Mouse (Mus musculus): ENCODE data around the gene Castor2. TPM values are rescaled to one million over a fixed set of nuclear protein-coding genes. Genes with fewer than 3 reads are reported as not detected.

Castor2 gene
- total and polyA plus RNA-seq, 3 experiments, result 0.46 to 1.4 TPM; not detected in 1

DNA sequence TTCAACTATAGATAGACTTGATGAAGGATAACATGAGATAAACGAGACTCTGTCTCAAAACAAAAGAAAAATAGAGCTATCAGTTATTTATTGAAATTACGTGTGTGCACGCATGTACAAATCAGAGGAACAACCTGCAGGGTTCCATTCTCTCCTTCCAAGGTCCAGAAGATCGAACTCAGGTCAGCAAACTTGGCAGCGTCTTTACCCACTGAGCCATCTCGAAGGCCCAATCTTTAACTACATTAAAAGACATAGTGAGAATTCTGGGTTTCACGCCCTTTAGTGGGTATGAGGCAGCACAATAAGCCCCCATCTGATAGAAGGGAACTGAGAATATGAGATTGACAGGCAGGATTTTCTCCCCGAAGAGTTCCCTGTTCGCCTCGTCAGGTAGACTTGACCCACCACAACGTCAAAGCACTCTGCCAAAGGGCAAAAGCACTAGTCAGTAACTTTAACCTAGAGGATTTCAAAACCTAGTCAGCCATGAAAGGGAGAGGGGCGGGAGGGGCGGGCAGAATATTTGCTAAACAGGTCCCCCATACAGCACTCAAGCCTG, 1.1 kb upstream of the Castor2 start:
- Histone ChIP-seq H3K27ac (ENCODE audit: control insufficient read depth, low read depth, low read length) (no peak overlapping the region), H3K27me3 (ENCODE audit: control insufficient read depth in 1 of 2, insufficient read depth in 2 of 2, low read length in 2 of 2) (no peaks in the 10 kb centered on the region; a peak in 1 of 4 replicates), H3K9me3 (replicated peaks; ENCODE audit: insufficient read depth, low read length) (no peaks in the 10 kb centered on the region), H3K36me3 (ENCODE audit: control insufficient read depth in 1 of 2, insufficient read depth in 2 of 2, low read length in 2 of 2) (no peaks in the 10 kb centered on the region), H3K79me2 (ENCODE audit: control insufficient read depth, insufficient read depth, low read length, poor library complexity) (no peaks in the 10 kb centered on the region), H3K4me1 (ENCODE audit: control insufficient read depth in 1 of 2, insufficient read depth in 2 of 2, low read length in 2 of 2) (no peaks in the 10 kb centered on the region), H3K9ac (ENCODE audit: control insufficient read depth, low read depth, low read length, poor library complexity, severe bottlenecking) (no peak overlapping the region), H3K4me3 (ENCODE audit: control insufficient read depth in 1 of 2, insufficient read depth in 1 of 2, low read depth in 2 of 2, low read length in 2 of 2) (no peak overlapping the region)
- no peak for DNase-seq (ENCODE audit: low read depth, low spot score)
- no peak for TF ChIP-seq KAT2A (conservative IDR thresholded peaks at IDR 0.05; ENCODE audit: low read depth, low read length)
- TF ChIP-seq TBP (IDR thresholded peaks at IDR 0.05; ENCODE audit: low read depth, low read length), result no peak
- no peak for TF ChIP-seq CTCF (IDR thresholded peaks at IDR 0.05 in 2 of 3, conservative IDR thresholded peaks at IDR 0.05 in 1 of 3; ENCODE audit: control insufficient read depth in 1 of 3, insufficient read depth in 1 of 3, low read depth in 2 of 3, low read length in 3 of 3, poor library complexity in 1 of 3, severe bottlenecking in 1 of 3)
- no peak for TF ChIP-seq BHLHE40 (IDR thresholded peaks at IDR 0.05; ENCODE audit: borderline replicate concordance, low read depth, low read length)
- TF ChIP-seq CHD1 (IDR thresholded peaks at IDR 0.05; ENCODE audit: low read depth, low read length), result no peak
- TF ChIP-seq RCOR1 (IDR thresholded peaks at IDR 0.05; ENCODE audit: low read depth, low read length), result no peak
- no peak for TF ChIP-seq MAFK (IDR thresholded peaks at IDR 0.05; ENCODE audit: borderline replicate concordance, low read depth, low read length)
- no peak for TF ChIP-seq UBTF (IDR thresholded peaks at IDR 0.05; ENCODE audit: borderline replicate concordance, insufficient read depth, low read depth, low read length)
- TF ChIP-seq USF2 (IDR thresholded peaks at IDR 0.05; ENCODE audit: borderline replicate concordance in 1 of 2, insufficient read depth in 1 of 2, low read depth in 1 of 2, low read length in 2 of 2), result no peak
- no peak for TF ChIP-seq MAX (IDR thresholded peaks at IDR 0.05; ENCODE audit: low read length)
- no peak for TF ChIP-seq USF1 (IDR thresholded peaks at IDR 0.05; ENCODE audit: low read depth, low read length)
- TF ChIP-seq E2F4 (IDR thresholded peaks at IDR 0.05; ENCODE audit: borderline replicate concordance, low read depth, low read length), result no peak
- TF ChIP-seq MYC (IDR thresholded peaks at IDR 0.05; ENCODE audit: low read depth, low read length), result no peak
- no peak for TF ChIP-seq GATA1 (IDR thresholded peaks at IDR 0.05; ENCODE audit: low read depth, low read length)
- TF ChIP-seq GABPA (IDR thresholded peaks at IDR 0.05; ENCODE audit: low read depth, low read length), result no peak
- no peak for TF ChIP-seq MYB (IDR thresholded peaks at IDR 0.05; ENCODE audit: low read depth, low read length)
- no peak for TF ChIP-seq ZNF384 (IDR thresholded peaks at IDR 0.05; ENCODE audit: low read depth, low read length)
- TF ChIP-seq MAZ (IDR thresholded peaks at IDR 0.05; ENCODE audit: low read depth, low read length), result no peak
- no peak for TF ChIP-seq POLR2A (IDR thresholded peaks at IDR 0.05; ENCODE audit: control insufficient read depth in 1 of 2, insufficient read depth in 1 of 2, low read depth in 1 of 2, low read length in 2 of 2, poor library complexity in 1 of 2)

DNA sequence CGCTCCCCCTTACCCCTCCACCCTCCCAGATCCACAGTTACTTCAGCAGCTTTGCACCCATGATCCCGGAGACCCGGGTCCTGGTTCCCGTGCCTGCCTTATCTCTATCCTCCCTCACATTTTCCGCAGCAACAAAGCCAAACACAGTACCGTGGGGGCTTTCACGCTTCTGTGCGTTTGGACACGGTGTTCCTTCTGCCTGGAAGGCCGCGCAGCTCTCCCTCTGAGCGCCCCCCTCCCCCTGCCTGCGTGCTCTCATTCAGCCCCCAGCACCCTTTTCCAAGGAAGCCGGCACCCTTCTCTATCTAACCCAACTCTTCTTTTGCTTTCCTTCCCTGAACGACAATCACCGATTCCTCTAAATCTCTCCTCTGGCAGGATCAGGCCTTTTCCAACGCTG, 535 bp upstream of the Castor2 start:
- Histone ChIP-seq H3K9ac (ENCODE audit: control insufficient read depth, low read depth, low read length, poor library complexity, severe bottlenecking) (peak overlapping the region; percentile 54), H3K4me1 (ENCODE audit: control insufficient read depth in 1 of 2, insufficient read depth in 2 of 2, low read length in 2 of 2) (no peaks in the 10 kb centered on the region), H3K9me3 (replicated peaks; ENCODE audit: insufficient read depth, low read length) (no peaks in the 10 kb centered on the region), H3K36me3 (ENCODE audit: control insufficient read depth in 1 of 2, insufficient read depth in 2 of 2, low read length in 2 of 2) (no peaks in the 10 kb centered on the region), H3K27me3 (ENCODE audit: control insufficient read depth in 1 of 2, insufficient read depth in 2 of 2, low read length in 2 of 2) (no peaks in the 10 kb centered on the region; a peak in 1 of 4 replicates), H3K79me2 (ENCODE audit: control insufficient read depth, insufficient read depth, low read length, poor library complexity) (no peaks in the 10 kb centered on the region), H3K27ac (ENCODE audit: control insufficient read depth, low read depth, low read length) (no peak overlapping the region), H3K4me3 (ENCODE audit: control insufficient read depth in 1 of 2, insufficient read depth in 1 of 2, low read depth in 2 of 2, low read length in 2 of 2) (peak overlapping the region; percentile 38 to 85)
- peak; percentile 8 for DNase-seq (ENCODE audit: low read depth, low spot score)
- TF ChIP-seq NRF1 (IDR thresholded peaks at IDR 0.05; ENCODE audit: insufficient read depth, low read depth, low read length, poor library complexity, severe bottlenecking), result no peak
- TF ChIP-seq SIN3A (IDR thresholded peaks at IDR 0.05; ENCODE audit: low read length), result no peak
- TF ChIP-seq POLR2A (IDR thresholded peaks at IDR 0.05; ENCODE audit: control insufficient read depth in 1 of 2, insufficient read depth in 1 of 2, low read depth in 1 of 2, low read length in 2 of 2, poor library complexity in 1 of 2), result no peak
- TF ChIP-seq NELFE (IDR thresholded peaks at IDR 0.05; ENCODE audit: low read depth, low read length), result no peak
- TF ChIP-seq MXI1 (IDR thresholded peaks at IDR 0.05; ENCODE audit: low read depth, low read length), result no peak
- TF ChIP-seq CHD1 (IDR thresholded peaks at IDR 0.05; ENCODE audit: low read depth, low read length), result no peak
- TF ChIP-seq RCOR1 (IDR thresholded peaks at IDR 0.05; ENCODE audit: low read depth, low read length), result no peak
- no peak for TF ChIP-seq KAT2A (conservative IDR thresholded peaks at IDR 0.05; ENCODE audit: low read depth, low read length)
- TF ChIP-seq TCF12 (IDR thresholded peaks at IDR 0.05; ENCODE audit: low read depth, low read length), result no peak
- TF ChIP-seq MAX (IDR thresholded peaks at IDR 0.05; ENCODE audit: low read length), result no peak
- TF ChIP-seq ZNF384 (IDR thresholded peaks at IDR 0.05; ENCODE audit: low read depth, low read length), result no peak
- TF ChIP-seq SMC3 (IDR thresholded peaks at IDR 0.05; ENCODE audit: low read depth, low read length), result no peak
- no peak for TF ChIP-seq MYB (IDR thresholded peaks at IDR 0.05; ENCODE audit: low read depth, low read length)
- TF ChIP-seq MAZ (IDR thresholded peaks at IDR 0.05; ENCODE audit: low read depth, low read length), result no peak
- no peak for TF ChIP-seq MYC (IDR thresholded peaks at IDR 0.05; ENCODE audit: low read depth, low read length)
- TF ChIP-seq TAL1 (IDR thresholded peaks at IDR 0.05; ENCODE audit: low read length), result no peak
- no peak for TF ChIP-seq ELF1 (IDR thresholded peaks at IDR 0.05; ENCODE audit: low read depth, low read length)
- no peak for TF ChIP-seq ZC3H11A (IDR thresholded peaks at IDR 0.05; ENCODE audit: low read depth, low read length)
- no peak for TF ChIP-seq USF1 (IDR thresholded peaks at IDR 0.05; ENCODE audit: low read depth, low read length)
- TF ChIP-seq CHD2 (IDR thresholded peaks at IDR 0.05; ENCODE audit: low read length), result no peak
